Mouse (Mus musculus): ENCODE measurements at regions not wholly inside any gene's neighbourhood (a gene's known extent, or its start where the extent isn't known, plus 50 kb on each side); places are given as distances from the start of the nearest gene placed in this dataset.
"Not testable (repeated sequence)": the region's sequence is repeated elsewhere in the genome, so short reads cannot be mapped to it uniquely, and the experiment has no call there.

GRCm38 (mm10) chr19:32974778-32975240 is 217.5 kb downstream of the Pten start:
- DNase-seq = no peak

DNA sequence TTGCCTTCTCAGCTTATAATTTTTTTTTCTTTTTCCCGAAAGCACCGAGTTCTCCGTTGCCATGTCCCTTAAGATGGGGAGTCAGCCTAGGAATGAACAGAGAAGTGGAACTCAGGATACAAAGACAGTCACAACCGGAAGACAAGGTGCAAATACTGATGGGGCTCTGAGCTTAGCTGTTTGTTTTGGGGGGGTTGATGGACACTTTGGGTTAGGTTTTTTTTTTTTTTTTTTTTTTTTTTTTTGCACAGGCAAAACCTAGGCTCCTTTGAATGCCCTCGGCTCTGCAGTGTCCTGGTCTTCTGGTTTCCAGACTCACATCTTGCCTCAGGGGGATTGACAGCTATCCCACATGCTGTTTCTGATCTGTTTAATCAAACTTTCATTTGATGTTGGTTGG is 218.0 kb downstream of the Pten start:
- DNase-seq = no peak

GRCm38 (mm10) chr19:32976507-32976906 is 219.2 kb downstream of the Pten start:
- DNase-seq = no peak

DNA sequence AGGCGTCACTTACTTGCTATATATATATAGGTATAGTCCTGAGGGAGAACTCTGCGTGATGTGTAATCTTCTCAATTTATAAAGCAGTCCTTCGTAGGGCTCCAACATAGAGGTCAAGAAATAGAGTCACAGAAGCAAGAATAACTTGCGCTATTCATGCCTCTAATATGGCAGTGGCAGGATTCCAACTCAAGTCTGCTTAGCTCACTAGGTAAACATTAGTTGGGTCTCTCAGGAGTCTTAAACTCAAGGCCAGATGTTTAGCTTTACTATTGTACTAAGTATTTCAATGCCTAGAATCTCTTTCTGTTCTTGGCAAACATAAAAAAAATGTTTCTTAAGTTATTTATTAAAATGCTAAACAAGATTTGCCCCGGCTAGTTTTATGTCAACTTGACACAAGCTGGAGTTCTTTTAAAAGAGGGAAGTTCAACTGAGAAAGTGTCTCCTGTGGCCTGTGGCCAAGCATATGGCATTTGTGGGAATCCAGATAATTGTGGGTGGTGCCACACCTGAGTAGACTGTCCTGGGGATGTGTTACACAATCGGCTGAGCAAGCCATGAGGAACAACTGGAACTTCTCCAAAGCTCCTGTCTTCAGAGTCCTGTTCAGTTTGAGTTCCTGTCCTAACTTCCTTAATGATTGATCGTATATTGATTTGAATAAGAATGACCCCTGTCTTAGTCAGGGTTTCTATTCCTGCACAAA is 220.9 kb downstream of the Pten start:
- DNase-seq = no peak

GRCm38 (mm10) chr19:32980142-32980541 is 222.8 kb downstream of the Pten start:
- DNase-seq = no peak

GRCm38 (mm10) chr19:32988713-32989112 is 231.4 kb downstream of the Pten start:
- no peak for DNase-seq

GRCm38 (mm10) chr19:32989346-32989745 is 232.0 kb downstream of the Pten start:
- no peak for DNase-seq

- DNase-seq = no peak
Measured at GRCm38 (mm10) chr19:32990576-32990975, 233.3 kb downstream of the Pten start.

DNA sequence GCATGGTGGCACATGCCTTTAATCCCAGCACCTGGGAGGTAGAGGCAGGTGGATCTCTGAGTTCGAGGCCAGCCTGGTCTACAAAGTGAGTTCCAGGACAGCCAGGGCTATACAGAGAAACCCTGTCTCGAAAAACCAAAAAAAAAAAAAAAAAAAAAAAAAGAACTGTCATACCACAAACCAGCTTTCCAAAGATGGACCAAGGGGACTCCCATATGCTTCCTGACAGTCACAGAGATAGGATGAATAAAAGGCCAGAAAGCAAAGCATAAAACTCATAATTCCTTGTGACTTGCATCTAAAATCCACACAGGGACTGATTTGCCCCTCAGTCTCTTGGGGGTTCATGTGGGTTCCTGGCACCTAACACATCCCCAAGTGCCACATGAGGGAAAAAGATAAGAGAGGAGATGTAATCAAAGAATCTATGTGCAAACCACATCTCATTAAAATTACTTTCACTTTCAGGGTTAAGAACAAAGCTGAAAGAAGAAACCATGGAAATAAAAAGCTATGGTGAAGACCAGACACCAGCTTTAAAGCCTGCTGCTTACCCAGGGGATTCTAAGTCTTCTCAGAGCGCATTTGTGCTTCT is 241.4 kb downstream of the Pten start:
- DNase-seq = no peak

DNA sequence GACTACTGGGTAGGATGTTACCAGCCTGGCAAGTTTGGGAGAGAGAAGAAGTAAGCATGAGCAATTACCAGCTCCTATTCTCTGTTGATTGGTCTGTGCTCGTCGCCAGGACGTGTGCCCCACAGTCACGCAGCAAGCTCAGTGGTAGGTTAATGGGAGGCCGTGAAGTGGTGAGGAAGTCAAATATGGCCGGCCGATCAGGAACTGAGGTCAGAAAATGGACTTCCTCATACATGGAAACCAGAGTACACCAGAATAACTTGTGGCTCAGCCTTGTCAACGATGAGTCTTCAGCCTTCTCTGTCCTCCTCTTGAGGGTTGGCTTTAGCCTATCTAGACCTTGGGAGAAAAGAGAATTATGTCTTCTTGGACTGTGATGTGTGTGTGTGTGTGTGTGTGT is 250.3 kb downstream of the Pten start:
- no peak for DNase-seq

- DNase-seq = no peak
Measured at GRCm38 (mm10) chr19:33008076-33008475, 250.8 kb downstream of the Pten start.

DNA sequence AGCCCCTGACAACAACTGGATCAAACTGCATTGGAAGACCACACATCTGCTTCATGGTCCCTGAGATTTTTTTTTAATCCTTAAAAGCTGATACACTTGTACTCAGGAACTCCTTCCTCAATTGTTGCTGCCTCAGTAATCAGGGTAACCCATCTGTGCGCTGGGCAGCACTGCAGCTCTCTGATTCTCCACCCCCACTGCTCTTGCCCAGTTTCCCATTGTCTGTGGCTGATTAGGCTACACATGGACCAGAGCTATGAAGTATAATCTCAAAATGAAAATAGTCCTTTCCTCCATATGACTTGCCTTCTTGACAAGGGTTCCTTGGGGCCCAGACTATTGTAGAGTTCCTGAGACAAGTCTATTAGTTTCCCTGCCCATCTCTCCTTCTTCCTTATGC is 251.5 kb downstream of the Pten start:
- DNase-seq = no peak

GRCm38 (mm10) chr19:33010886-33011446 is 253.7 kb downstream of the Pten start:
- DNase-seq = no peak

DNA sequence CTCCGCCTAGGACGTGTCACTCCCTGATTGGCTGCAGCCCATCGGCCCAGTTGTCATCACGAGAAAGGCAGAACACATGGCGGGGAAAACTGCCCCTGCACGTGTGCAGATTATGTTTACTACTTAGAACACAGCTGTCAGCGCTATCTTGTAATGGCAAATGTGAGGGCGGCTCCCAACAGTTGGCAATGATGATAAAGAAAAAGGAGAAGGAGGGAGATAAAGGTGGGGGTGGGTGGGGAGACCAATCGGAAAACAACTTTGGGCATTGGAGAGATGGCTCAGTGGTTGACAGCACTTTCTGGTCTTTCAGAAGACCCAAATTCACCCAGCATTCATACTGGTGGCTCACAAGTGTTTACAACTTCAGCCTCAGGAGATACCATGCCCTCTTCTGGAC is 257.6 kb downstream of the Pten start:
- not testable (repeated sequence) for DNase-seq

DNA sequence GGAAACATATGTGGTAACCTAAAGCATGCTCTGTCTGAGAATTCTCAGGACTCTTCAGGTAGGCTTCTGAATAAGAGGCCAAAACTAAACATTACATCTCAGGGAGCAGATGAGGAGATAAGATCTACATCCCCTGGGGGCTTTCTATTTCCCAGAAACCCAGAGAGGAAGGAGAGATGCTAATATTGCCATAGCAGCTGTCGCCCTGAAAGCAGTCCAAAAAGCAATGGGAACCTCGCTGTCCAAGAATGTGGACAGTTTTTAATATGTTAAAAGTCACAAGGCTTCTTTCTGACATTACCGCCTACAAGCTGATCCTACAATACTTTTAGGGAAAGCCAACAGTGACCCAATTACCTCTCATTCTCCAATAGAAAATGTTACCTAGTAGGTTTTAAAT is 263.9 kb downstream of the Pten start:
- no peak for DNase-seq

DNA sequence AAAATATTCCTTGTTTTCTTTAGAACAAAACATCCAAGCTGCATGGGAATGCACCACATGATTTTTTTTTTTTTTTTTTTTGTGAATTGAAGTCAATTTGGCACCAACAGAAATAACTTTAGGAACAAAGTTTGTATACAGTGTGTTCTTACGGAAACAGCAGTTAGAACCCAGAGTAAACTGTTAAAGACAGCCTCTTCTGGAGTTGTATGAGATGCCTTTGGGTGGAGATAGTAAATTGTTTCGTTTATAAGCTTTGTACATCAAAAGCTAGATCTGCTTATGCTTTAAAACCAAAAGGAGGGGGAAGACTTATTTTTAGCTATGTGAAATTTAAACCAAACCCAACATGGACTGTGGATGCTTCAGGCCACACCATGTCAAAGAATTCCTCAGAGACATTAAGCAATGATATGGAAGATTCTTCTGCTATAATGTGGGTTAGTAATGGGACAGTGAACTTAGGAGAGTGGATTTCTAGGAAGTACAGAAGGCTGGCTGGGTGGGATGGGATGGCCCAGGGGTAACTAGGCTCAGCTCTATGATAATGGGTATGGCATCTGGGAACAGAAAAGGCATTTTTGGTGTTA is 265.6 kb downstream of the Pten start:
- no peak for DNase-seq

GRCm38 (mm10) chr19:33029688-33030444 is 272.6 kb downstream of the Pten start:
- DNase-seq = no peak

- DNase-seq = no peak
Measured at GRCm38 (mm10) chr19:33040512-33040911, 283.2 kb downstream of the Pten start.

DNA sequence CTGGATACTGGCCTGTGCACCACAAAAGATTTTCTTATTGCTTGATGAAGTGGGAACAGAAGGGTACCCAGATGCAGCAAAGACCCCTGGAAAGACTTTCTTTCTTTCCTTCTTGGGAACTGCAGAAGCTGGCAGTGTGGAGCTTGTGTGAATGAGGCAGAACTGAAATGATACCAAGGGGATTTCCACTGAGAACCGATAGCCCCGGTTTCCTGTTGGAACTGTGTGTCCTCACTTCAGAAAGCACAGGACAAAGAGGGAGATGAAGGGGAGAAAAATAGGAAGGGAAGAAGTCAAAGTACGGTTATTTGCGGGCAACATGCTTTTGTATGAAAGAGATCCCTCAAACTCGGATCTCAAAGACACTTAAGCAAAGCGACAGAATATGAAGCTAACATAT is 283.7 kb downstream of the Pten start:
- DNase-seq = no peak

- DNase-seq = no peak
Measured at GRCm38 (mm10) chr19:33042760-33043159, 285.5 kb downstream of the Pten start.

DNA sequence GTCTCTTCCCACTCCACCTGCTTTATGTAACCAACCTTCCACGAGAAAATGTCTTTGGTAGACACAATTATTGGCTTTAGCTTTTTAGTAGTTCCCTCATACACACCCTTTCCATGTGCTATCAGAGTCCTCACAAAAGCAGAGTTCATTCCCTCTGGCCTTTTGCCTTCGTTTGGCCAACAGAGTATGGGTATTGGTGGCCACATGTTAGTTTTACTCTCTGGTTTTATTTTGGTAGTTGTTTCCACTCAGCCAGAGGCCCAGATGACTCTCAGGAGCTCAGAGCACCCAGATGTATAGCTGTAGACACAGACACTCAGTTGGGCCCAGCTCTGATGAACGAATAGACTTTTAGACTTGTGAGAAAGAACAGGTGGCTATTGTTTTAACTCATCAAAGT is 286.4 kb downstream of the Pten start:
- DNase-seq = no peak

DNA sequence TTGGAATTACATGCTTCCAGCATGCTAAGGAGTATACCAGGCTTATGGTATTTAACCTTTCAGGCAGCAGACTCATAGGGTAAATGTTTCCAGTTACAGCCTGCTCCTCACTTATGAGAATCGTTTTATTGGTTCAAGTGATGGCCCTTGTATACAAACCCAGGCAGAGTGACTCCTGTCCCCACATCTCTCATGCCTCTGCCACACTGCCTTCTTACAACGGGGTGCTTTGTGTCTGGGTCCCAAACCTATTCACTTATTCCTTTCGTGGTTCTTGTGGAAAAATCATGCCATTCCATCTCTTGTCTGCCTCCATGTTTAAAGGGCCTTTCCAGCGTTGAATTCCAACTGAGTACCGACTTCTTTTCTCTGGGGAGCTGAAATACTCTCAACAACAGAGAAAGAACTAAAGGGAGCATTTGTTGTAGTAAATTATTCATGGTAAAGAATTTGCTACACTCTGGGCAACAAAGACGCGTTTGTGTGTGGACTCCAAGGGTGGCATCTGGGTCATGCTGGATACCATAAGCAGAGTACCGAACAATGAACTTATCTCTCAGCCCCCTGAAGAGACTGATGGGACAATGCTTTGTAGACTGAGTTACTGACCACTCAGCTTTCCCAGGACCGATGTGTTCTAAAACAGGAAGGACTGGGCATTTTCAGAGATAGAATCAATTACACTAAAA is 291.6 kb downstream of the Pten start:
- DNase-seq = no peak

All from thymus, adult 18-20 months (tissue).